Mouse (Mus musculus) layer of hippocampus, adult 9-11 months (tissue): ENCODE results near the gene Mms19.
"Not testable (repeated sequence)": the region's sequence is repeated elsewhere in the genome, so short reads cannot be mapped to it uniquely, and the experiment has no call there.

Experiments
- DNase-seq: peaks from one replicate; pipeline ENCODE4 v3.0.0; 2022

Gene Mms19

GRCm38 (mm10) chr19:41933179-41934086 lies 47.5 kb downstream of the Mms19 start, which contains the start of the genes Exosc1 and Zdhhc16:
Exosc1 (minus strand) TSS chr19:41933423.
Zdhhc16 (plus strand) TSS chr19:41933480.
- peak; percentile 99 for DNase-seq

- peak; percentile 43 for DNase-seq
These were observed 48.3 kb downstream of the Mms19 start for GRCm38 (mm10) chr19:41932686-41933085.

GRCm38 (mm10) chr19:41920412-41921067 lies 60.4 kb downstream of the Mms19 start:
- no peak for DNase-seq

- no peak for DNase-seq
These were observed 61.5 kb downstream of the Mms19 start for GRCm38 (mm10) chr19:41919471-41919870.

- DNase-seq = no peak
These were observed 64.1 kb downstream of the Mms19 start for GRCm38 (mm10) chr19:41916853-41917252.

GRCm38 (mm10) chr19:41915294-41915693 lies 65.7 kb downstream of the Mms19 start:
- no peak for DNase-seq

- not testable (repeated sequence) for DNase-seq
These were observed 66.4 kb downstream of the Mms19 start for GRCm38 (mm10) chr19:41914592-41914882.

- no peak for DNase-seq
These were observed 67.0 kb downstream of the Mms19 start for GRCm38 (mm10) chr19:41913774-41914591.

- peak; percentile 36 for DNase-seq
These were observed 68.6 kb downstream of the Mms19 start for GRCm38 (mm10) chr19:41912121-41913080.

GRCm38 (mm10) chr19:41911178-41912073 lies 69.5 kb downstream of the Mms19 start, which contains the start of gene Pgam1:
Pgam1 (plus strand) TSS chr19:41911923.
- peak; percentile 97 for DNase-seq

GRCm38 (mm10) chr19:41910396-41910795 lies 70.6 kb downstream of the Mms19 start:
- DNase-seq = no peak

GRCm38 (mm10) chr19:41908736-41909135 lies 72.2 kb downstream of the Mms19 start:
- DNase-seq = no peak

- no peak for DNase-seq
These were observed 73.7 kb downstream of the Mms19 start for GRCm38 (mm10) chr19:41907079-41907760.

- no peak for DNase-seq
These were observed 74.5 kb downstream of the Mms19 start for GRCm38 (mm10) chr19:41906311-41907078.

- no peak for DNase-seq
These were observed 75.7 kb downstream of the Mms19 start for GRCm38 (mm10) chr19:41905246-41905645.

GRCm38 (mm10) chr19:41902848-41903593 lies 77.9 kb downstream of the Mms19 start:
- no peak for DNase-seq

- no peak for DNase-seq
These were observed 79.3 kb downstream of the Mms19 start for GRCm38 (mm10) chr19:41901696-41902095.

GRCm38 (mm10) chr19:41900495-41901090 lies 80.4 kb downstream of the Mms19 start:
- no peak for DNase-seq
